Mouse (Mus musculus) small intestine, adult 2 months (tissue): ENCODE measurements at regions not wholly inside any gene's neighbourhood (a gene's known extent, or its start where the extent isn't known, plus 50 kb on each side); places are given as distances from the start of the nearest gene placed in this dataset.

ENCODE experiments used
- CTCF ChIP-seq: fragments of 200-500 bp; IDR thresholded peaks from 2 replicates; pipeline ENCODE4 v1.5.1; 2012; ENCODE audit warnings: low read depth, mild to moderate bottlenecking, control low read depth, inconsistent platforms, low read length, moderate library complexity, mixed read lengths; ENCODE audit not compliant: insufficient replicate concordance, insufficient read length; ENCODE audit errors: extremely low read depth
- POLR2A ChIP-seq: fragments of 200-500 bp; IDR thresholded peaks from 2 replicates; pipeline ENCODE4 v1.6.1; 2012; ENCODE audit warnings: low read depth, mild to moderate bottlenecking, control low read depth, inconsistent platforms, low read length, moderate library complexity

DNA sequence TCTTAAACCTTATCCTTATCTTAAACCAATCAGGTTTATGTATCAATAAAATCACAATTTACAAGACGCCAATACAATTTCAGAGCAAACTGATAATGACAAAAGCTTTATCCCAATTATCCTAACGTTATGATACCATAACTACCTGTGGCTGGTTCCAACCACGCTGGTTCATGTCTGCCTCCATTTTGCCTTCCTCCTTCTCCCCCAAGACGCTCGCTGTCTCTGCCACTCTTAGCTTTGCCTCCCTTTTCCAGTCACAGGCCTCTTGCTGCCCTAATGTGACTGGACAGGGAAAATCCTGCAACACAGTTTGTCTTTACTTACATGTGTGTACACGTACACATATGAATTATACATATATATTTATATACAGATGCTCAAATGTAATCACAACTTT lies 101.3 kb upstream of the Cpm start:
- no peak for TF ChIP-seq POLR2A
- no peak for TF ChIP-seq CTCF
